Mouse (Mus musculus): ENCODE data around the gene Stn1. TPM values are rescaled to one million over a fixed set of nuclear protein-coding genes. Genes with fewer than 3 reads are reported as not detected.

Gene Stn1
- polyA plus RNA-seq, 2 experiments: 6.4 to 8.1 TPM

DNA sequence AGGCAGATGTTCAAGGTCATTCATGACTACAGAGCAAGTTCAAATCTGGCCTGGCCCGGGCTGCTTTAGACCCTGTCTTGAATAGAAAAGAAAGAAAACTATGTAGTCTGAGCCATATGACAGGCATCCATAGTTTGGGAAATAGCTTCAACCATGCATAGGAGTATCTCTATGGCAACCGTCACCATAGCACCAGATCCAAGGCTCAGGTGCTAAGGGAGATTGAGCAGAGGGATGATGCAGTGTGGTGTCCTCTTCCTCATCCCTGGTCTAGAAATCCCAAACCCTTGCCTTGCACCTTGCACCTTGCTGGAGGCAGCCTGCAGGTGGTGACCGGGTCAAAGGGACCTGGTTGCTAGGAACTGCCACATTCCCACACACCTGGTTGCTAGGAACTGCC is 53.2 kb downstream of the Stn1 start:
- DNase-seq (ENCODE audit: low read depth in 3 of 3, low spot score in 3 of 3) (no peak), ATAC-seq (ENCODE audit: insufficient read depth) (no peak)
- TF ChIP-seq EP300 (IDR thresholded peaks at IDR 0.05; ENCODE audit: low read depth) (no peak), CTCF (IDR thresholded peaks at IDR 0.05; ENCODE audit: low read depth) (no peak)
- 63% methylated on average over 3 of the region's 3 CpGs for WGBS (ENCODE audit: insufficient replicate concordance)
- Histone ChIP-seq H3K27ac (no peak overlapping the region), H3K36me3 (replicated peaks; ENCODE audit: control insufficient read depth, insufficient read depth, low read depth) (no peaks in the 10 kb centered on the region), H3K27me3 (ENCODE audit: control insufficient read depth, insufficient read depth, low read length) (no peaks in the 10 kb centered on the region), H3K9ac (replicated peaks) (no peak overlapping the region), H3K9me3 (ENCODE audit: control insufficient read depth, low read length) (no peaks in the 10 kb centered on the region), H3K4me1 (replicated peaks; ENCODE audit: control insufficient read depth in 2 of 2, insufficient read depth in 2 of 2, low read length in 1 of 2) (no peaks in the 10 kb centered on the region), H3K4me2 (ENCODE audit: low read depth) (no peak overlapping the region), H3K4me3 (ENCODE audit: insufficient read depth in 1 of 2, low read depth in 2 of 2, low read length in 2 of 2) (no peak overlapping the region)

GRCm38 (mm10) chr19:47483346-47483745 is 54.0 kb downstream of the Stn1 start:
- no peak overlapping the region for H3K4me3 ChIP-seq (ENCODE audit: insufficient read depth in 1 of 2, low read depth in 2 of 2, low read length in 2 of 2)
- TF ChIP-seq CTCF (IDR thresholded peaks at IDR 0.05; ENCODE audit: low read depth) (no peak), EP300 (IDR thresholded peaks at IDR 0.05; ENCODE audit: low read depth) (no peak)
- WGBS (ENCODE audit: insufficient replicate concordance): 65% methylated on average over 3 of the region's 3 CpGs
- H3K27ac ChIP-seq: no peak overlapping the region
- H3K9me3 ChIP-seq (ENCODE audit: control insufficient read depth, low read length): no peaks in the 10 kb centered on the region
- no peak overlapping the region for H3K4me2 ChIP-seq (ENCODE audit: low read depth)
- H3K9ac ChIP-seq (replicated peaks): no peak overlapping the region
- H3K36me3 ChIP-seq (replicated peaks; ENCODE audit: control insufficient read depth, insufficient read depth, low read depth): no peaks in the 10 kb centered on the region
- DNase-seq (ENCODE audit: low read depth in 3 of 3, low spot score in 3 of 3) (no peak), ATAC-seq (ENCODE audit: insufficient read depth) (no peak)
- H3K27me3 ChIP-seq (ENCODE audit: control insufficient read depth, insufficient read depth, low read length): no peaks in the 10 kb centered on the region
- no peaks in the 10 kb centered on the region for H3K4me1 ChIP-seq (replicated peaks; ENCODE audit: control insufficient read depth in 2 of 2, insufficient read depth in 2 of 2, low read length in 1 of 2)

GRCm38 (mm10) chr19:47473453-47473852 is 63.9 kb downstream of the Stn1 start:
- 67% methylated on average over 3 of the region's 3 CpGs for WGBS (ENCODE audit: insufficient replicate concordance)
- DNase-seq (ENCODE audit: low read depth in 3 of 3, low spot score in 3 of 3) (no peak), ATAC-seq (ENCODE audit: insufficient read depth) (no peak)
- H3K27me3 ChIP-seq (ENCODE audit: control insufficient read depth, insufficient read depth, low read length): no peaks in the 10 kb centered on the region
- H3K27ac ChIP-seq: no peak overlapping the region
- no peak overlapping the region for H3K9ac ChIP-seq (replicated peaks)
- TF ChIP-seq CTCF (IDR thresholded peaks at IDR 0.05; ENCODE audit: low read depth): no peak
- no peak for TF ChIP-seq EP300 (IDR thresholded peaks at IDR 0.05; ENCODE audit: low read depth)
- H3K4me2 ChIP-seq (ENCODE audit: low read depth): no peak overlapping the region
- H3K9me3 ChIP-seq (ENCODE audit: control insufficient read depth, low read length): no peaks in the 10 kb centered on the region
- no peaks in the 10 kb centered on the region for H3K36me3 ChIP-seq (replicated peaks; ENCODE audit: control insufficient read depth, insufficient read depth, low read depth)
- no peak overlapping the region for H3K4me3 ChIP-seq (ENCODE audit: insufficient read depth in 1 of 2, low read depth in 2 of 2, low read length in 2 of 2)
- H3K4me1 ChIP-seq (replicated peaks; ENCODE audit: control insufficient read depth in 2 of 2, insufficient read depth in 2 of 2, low read length in 1 of 2): peaks cover 2 to 11% of the 10 kb centered on the region in 2 experiments

DNA sequence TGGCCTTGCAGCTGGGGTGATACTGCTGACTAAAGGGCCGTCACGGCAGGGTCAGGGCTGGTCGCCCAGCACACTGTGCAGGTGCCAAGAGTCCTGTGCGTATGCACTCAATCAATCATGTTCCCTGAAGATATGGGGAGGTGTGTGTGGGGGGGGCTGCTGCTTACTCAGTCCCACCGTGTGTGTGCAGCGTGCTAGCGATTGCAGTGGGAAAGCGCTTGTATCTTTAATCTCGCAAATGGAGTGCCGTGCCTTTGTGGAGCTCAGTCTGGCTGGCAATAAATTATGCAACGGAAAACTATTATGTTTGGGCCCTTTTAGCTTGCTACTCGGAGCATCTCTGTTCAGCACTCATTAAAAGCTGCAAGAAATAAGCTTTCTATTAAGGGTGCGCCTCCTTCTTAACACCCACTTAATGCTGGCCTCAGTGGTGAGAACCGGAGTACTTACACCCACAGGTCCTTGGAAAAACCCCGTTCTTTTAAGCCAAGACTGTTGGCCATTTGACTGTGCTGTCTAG is 64.4 kb downstream of the Stn1 start:
- DNase-seq (ENCODE audit: low read depth in 3 of 3, low spot score in 3 of 3) (no peak), ATAC-seq (ENCODE audit: insufficient read depth) (no peak)

GRCm38 (mm10) chr19:47471808-47472207 is 65.5 kb downstream of the Stn1 start:
- WGBS (ENCODE audit: insufficient replicate concordance): 30% methylated on average over 4 of the region's 4 CpGs
- Histone ChIP-seq H3K36me3 (replicated peaks; ENCODE audit: control insufficient read depth, insufficient read depth, low read depth) (no peaks in the 10 kb centered on the region), H3K9ac (replicated peaks) (no peak overlapping the region), H3K27ac (no peak overlapping the region), H3K4me2 (ENCODE audit: low read depth) (no peak overlapping the region), H3K4me1 (replicated peaks; ENCODE audit: control insufficient read depth in 2 of 2, insufficient read depth in 2 of 2, low read length in 1 of 2) (peaks cover 5 to 16% of the 10 kb centered on the region in 2 experiments), H3K4me3 (ENCODE audit: insufficient read depth in 1 of 2, low read depth in 2 of 2, low read length in 2 of 2) (no peak overlapping the region), H3K27me3 (ENCODE audit: control insufficient read depth, insufficient read depth, low read length) (no peaks in the 10 kb centered on the region), H3K9me3 (ENCODE audit: control insufficient read depth, low read length) (no peaks in the 10 kb centered on the region)
- ATAC-seq (ENCODE audit: insufficient read depth) (peak; percentile 77), DNase-seq (ENCODE audit: low read depth in 3 of 3, low spot score in 3 of 3) (no peak)
- TF ChIP-seq CTCF (IDR thresholded peaks at IDR 0.05; ENCODE audit: low read depth) (no peak), EP300 (IDR thresholded peaks at IDR 0.05; ENCODE audit: low read depth) (peak; percentile 53; the same call in 1 of the 2 replicates)

More for the DNA sequence above, 64.4 kb downstream of the Stn1 start:
- Histone ChIP-seq H3K36me3 (replicated peaks; ENCODE audit: control insufficient read depth, insufficient read depth, low read depth) (no peaks in the 10 kb centered on the region), H3K4me2 (ENCODE audit: low read depth) (no peak overlapping the region), H3K4me1 (replicated peaks; ENCODE audit: control insufficient read depth in 2 of 2, insufficient read depth in 2 of 2, low read length in 1 of 2) (peaks cover 5 to 16% of the 10 kb centered on the region in 2 experiments), H3K27ac (no peak overlapping the region), H3K4me3 (ENCODE audit: insufficient read depth in 1 of 2, low read depth in 2 of 2, low read length in 2 of 2) (no peak overlapping the region), H3K9ac (replicated peaks) (no peak overlapping the region), H3K27me3 (ENCODE audit: control insufficient read depth, insufficient read depth, low read length) (no peaks in the 10 kb centered on the region), H3K9me3 (ENCODE audit: control insufficient read depth, low read length) (no peaks in the 10 kb centered on the region)
- TF ChIP-seq EP300 (IDR thresholded peaks at IDR 0.05; ENCODE audit: low read depth): no peak
- no peak for TF ChIP-seq CTCF (IDR thresholded peaks at IDR 0.05; ENCODE audit: low read depth)
- 68% methylated on average over 15 of the region's 15 CpGs for WGBS (ENCODE audit: insufficient replicate concordance)

Data from liver, embryonic 14.5 days (tissue).